Mouse (Mus musculus) heart, embryonic 10.5 days (tissue): ENCODE measurements at regions not wholly inside any gene's neighbourhood (a gene's known extent, or its start where the extent isn't known, plus 50 kb on each side); places are given as distances from the start of the nearest gene placed in this dataset.
"Not testable (repeated sequence)": the region's sequence is repeated elsewhere in the genome, so short reads cannot be mapped to it uniquely, and the experiment has no call there.

Experiments
- DNase-seq: peaks from one replicate; pipeline ENCODE4 v3.0.0-alpha.2; 2017; ENCODE audit warnings: low spot score
- H3K27ac ChIP-seq: fragments of 300-500 bp; sonication (generic); 2 replicates; pipeline ENCODE4 v1.5.1; 2016; ENCODE audit warnings: mild to moderate bottlenecking
- H3K27me3 ChIP-seq: fragments of 300-500 bp; sonication (generic); 2 replicates; pipeline ENCODE4 v1.6.1; 2016; ENCODE audit warnings: mild to moderate bottlenecking; ENCODE audit not compliant: poor library complexity, insufficient read depth, severe bottlenecking
- H3K36me3 ChIP-seq: fragments of 300-500 bp; sonication (generic); 2 replicates; pipeline ENCODE4 v1.6.1; 2016; ENCODE audit warnings: mild to moderate bottlenecking, moderate library complexity
- H3K4me1 ChIP-seq: fragments of 300-500 bp; sonication (generic); 2 replicates; pipeline ENCODE4 v1.6.1; 2016; ENCODE audit warnings: mild to moderate bottlenecking
- H3K4me3 ChIP-seq: fragments of 300-500 bp; sonication (generic); 2 replicates; pipeline ENCODE4 v1.5.1; 2016; ENCODE audit warnings: mild to moderate bottlenecking, moderate library complexity
- H3K9me3 ChIP-seq: fragments of 300-500 bp; sonication (generic); 2 replicates; pipeline ENCODE4 v1.6.1; 2016; ENCODE audit warnings: mild to moderate bottlenecking, moderate library complexity
- WGBS: fragments of 180-500 bp; shearing (Covaris S2); methylation state at CpG from one replicate; pipeline ENCODE4 v1.1.7; 2016; 5-methylcytosine and 5-hydroxymethylcytosine counted together

GRCm38 (mm10) chr6:3319378-3319777 is 80.0 kb downstream of the Samd9l start:
- Histone ChIP-seq H3K27ac (no peak overlapping the region), H3K36me3 (no peaks in the 10 kb centered on the region), H3K4me1 (no peaks in the 10 kb centered on the region), H3K27me3 (no peaks in the 10 kb centered on the region), H3K4me3 (no peak overlapping the region), H3K9me3 (0 out of 2 replicates have a peak, but pooled peaks cover 4% of the 10 kb centered on the region)
- DNase-seq = no peak
- 79% methylated on average over 4 of the region's 4 CpGs for WGBS

- 0 out of 2 replicates have a peak overlapping the region, but pooled peaks have one; percentile 29 for H3K27ac ChIP-seq
- not testable (repeated sequence) for DNase-seq, H3K4me1 ChIP-seq, H3K36me3 ChIP-seq, H3K9me3 ChIP-seq, H3K4me3 ChIP-seq, H3K27me3 ChIP-seq
- WGBS = 3% methylated on average over 11 of the region's 11 CpGs
Measured at GRCm38 (mm10) chr6:3307598-3308220, 91.7 kb downstream of the Samd9l start.

- H3K36me3 ChIP-seq, H3K4me1 ChIP-seq, H3K27ac ChIP-seq, DNase-seq, H3K27me3 ChIP-seq, H3K9me3 ChIP-seq, H3K4me3 ChIP-seq: not testable (repeated sequence)
- 68% methylated on average over 10 of the region's 10 CpGs for WGBS
Measured at GRCm38 (mm10) chr6:3304881-3305620, 94.3 kb downstream of the Samd9l start.

- not testable (repeated sequence) for H3K27ac ChIP-seq
- 84% methylated on average over 8 of the region's 8 CpGs for WGBS
Measured at GRCm38 (mm10) chr6:3293316-3293715, 106.1 kb downstream of the Samd9l start.

GRCm38 (mm10) chr6:3291983-3292382 is 107.4 kb downstream of the Samd9l start:
- H3K4me3 ChIP-seq, H3K27ac ChIP-seq, H3K27me3 ChIP-seq, DNase-seq, H3K4me1 ChIP-seq, H3K36me3 ChIP-seq, H3K9me3 ChIP-seq: not testable (repeated sequence)
- WGBS = 92% methylated on average over 6 of the region's 6 CpGs

More at GRCm38 (mm10) chr6:3293316-3293715, 106.1 kb downstream of the Samd9l start:
- H3K4me1 ChIP-seq, H3K36me3 ChIP-seq, H3K4me3 ChIP-seq, H3K9me3 ChIP-seq, DNase-seq, H3K27me3 ChIP-seq: not testable (repeated sequence)

- H3K27ac ChIP-seq, H3K4me1 ChIP-seq, H3K27me3 ChIP-seq, H3K4me3 ChIP-seq, H3K9me3 ChIP-seq, H3K36me3 ChIP-seq, DNase-seq: not testable (repeated sequence)
- WGBS = 64% methylated on average over 4 of the region's 4 CpGs
Measured at GRCm38 (mm10) chr6:3268726-3269125, 130.6 kb downstream of the Samd9l start.

GRCm38 (mm10) chr6:3265477-3265876 is 133.9 kb downstream of the Samd9l start:
- not testable (repeated sequence) for H3K27me3 ChIP-seq, H3K27ac ChIP-seq, H3K4me3 ChIP-seq, H3K36me3 ChIP-seq, DNase-seq, H3K4me1 ChIP-seq, H3K9me3 ChIP-seq
- WGBS = 66% methylated on average over 1 of the region's 1 CpGs
